Mouse (Mus musculus) lung, postnatal 0 days (tissue): ENCODE data around the gene Defb11.

Experiments used
- CTCF ChIP-seq: IDR thresholded peaks from 2 replicates; pipeline ENCODE4 v1.5.1; 2016; ENCODE audit warnings: antibody characterized with exemption, mild to moderate bottlenecking
- EP300 ChIP-seq: IDR thresholded peaks from 2 replicates; pipeline ENCODE4 v1.6.1; 2016; ENCODE audit warnings: antibody characterized with exemption, mild to moderate bottlenecking, control low read depth

DNA sequence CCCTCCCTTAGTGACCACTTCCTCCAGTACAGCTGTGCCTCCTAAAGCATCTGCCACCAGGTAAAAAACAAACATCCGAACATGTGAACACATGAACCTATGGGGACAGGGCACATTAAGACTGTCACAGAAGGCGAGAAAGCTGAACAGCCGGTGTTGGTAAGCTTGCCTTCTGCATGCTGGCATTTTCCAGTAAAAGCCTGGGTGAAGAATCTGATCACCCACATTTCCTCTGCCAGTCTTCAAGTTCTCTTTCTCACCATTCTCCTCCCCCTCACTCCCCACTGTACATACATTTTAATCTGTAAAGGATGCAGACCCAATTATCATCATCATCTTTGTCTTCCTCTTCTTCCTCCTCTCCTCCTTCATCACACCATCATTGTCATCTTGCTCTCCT lies 9.4 kb upstream of the Defb11 start:
- TF ChIP-seq CTCF (no peak), EP300 (no peak)
